Mouse (Mus musculus) CD8-positive naive resting alpha-beta T cell, adult 2 months (primary cell): ENCODE measurements around the gene Nol6.

Source experiments
- DNase-seq, 2 experiments: peaks; one replicate each; pipeline ENCODE4 v3.0.0; 2022; ENCODE audit warnings: low read depth in 2 of 2, low spot score in 2 of 2

The Nol6 gene

DNA sequence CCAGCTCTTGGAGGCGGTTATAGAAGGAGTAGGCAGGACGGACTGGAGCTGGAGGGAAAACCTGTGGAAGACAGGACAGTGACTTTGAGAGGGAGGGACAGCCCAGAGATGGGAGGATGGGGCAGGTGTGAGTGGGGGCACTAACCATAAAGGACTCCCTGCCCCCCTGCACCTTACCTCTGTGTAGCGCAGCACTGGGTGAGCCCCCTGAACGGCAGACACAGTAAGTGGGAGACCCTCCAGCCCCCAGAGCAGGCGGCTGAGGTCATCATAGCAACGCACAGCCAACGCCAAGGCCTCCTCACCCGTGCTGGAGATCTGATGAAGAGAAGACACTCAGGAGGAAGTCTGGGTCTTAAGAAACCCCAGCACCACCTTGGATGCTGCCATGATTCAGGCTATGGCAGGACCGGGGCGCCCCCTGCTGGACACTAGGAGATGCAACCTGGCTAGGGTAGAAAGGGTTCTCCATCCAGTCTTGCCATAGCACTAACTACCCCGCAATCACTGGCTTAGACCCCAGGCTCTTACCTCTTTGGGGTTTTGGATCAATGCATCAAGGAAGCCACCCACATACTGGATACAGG is 5.5 kb downstream of the Nol6 start:
- DNase-seq: peak; percentile 63 to 70

GRCm38 (mm10) chr4:41116817-41117216 is 7.4 kb downstream of the Nol6 start:
- no peak for DNase-seq

GRCm38 (mm10) chr4:41115793-41116192 is 8.5 kb downstream of the Nol6 start:
- no peak for DNase-seq

DNA sequence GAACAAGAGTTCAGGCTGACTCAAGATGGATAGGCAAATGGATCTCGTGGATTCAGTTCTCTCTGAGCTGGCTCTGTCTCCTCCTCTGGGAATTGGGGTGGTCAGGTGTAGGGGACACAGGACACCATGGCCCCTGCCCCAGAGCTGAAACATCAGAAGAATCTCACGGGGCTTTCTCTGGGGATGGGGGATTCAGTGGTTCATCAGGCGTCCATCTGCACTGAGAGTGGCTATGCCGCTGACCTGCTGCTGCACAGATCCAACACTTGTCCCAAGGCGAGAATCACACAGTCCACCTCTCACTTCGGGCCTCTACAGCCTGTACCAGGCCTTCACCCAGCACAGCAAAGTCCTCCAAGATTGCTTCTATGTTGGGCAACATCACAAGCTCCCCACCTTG is 9.2 kb downstream of the Nol6 start:
- DNase-seq: no peak

DNA sequence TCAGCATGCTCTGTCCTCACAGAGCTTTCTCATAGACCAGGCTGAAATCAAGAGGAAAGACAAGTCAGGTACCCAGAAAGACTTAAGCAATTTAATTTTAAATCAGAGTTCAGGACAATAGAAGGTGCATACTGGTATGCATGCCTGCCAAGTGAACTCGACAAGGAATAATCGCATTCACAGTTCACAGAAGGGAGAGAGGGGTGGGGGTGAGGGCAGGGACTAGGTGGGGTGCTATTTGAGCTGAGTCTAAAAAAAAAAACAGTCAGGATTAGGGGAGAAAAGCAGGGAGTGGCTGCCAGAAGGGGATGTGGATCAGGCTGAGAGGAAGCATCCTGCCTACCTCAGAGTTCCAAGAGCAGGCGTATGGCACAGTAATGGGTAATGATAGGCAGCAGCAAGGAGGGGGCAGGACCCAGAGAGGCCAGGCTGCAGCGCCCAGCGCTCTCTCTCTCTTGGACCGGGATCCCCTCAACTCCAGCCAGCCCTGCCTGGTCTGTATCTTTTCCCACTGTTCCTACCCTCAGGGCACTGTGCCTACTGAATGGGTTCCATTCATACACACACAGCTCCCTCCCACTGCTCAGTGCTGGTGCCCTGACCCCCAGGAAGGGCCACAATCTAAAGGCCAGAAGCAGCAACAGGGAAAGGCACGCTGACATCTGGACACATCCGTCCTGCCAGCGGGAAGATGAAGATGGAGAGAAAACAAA is 9.7 kb downstream of the Nol6 start:
- no peak for DNase-seq

- DNase-seq: no peak
These were observed 15.4 kb downstream of the Nol6 start for GRCm38 (mm10) chr4:41108717-41109425.

DNA sequence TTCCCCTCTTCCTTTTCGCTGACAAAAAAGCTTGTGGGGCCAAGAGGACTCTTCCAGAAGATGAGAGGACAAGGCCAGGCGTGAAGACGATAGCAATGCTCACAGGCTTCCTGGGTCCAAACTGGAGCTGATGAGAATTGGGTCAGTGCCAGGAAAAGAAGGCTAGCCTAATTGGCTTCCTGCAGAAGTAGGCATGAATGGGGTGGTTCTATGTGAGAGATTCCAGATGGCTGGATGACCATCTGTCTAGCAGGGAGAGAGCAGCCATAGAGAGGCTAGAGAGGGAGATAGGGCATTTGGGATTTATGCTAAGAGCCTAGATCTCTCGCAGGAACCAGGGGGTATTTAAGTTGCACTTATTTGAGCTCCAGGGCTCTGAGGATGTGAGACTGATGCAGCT is 16.8 kb downstream of the Nol6 start:
- no peak for DNase-seq

DNA sequence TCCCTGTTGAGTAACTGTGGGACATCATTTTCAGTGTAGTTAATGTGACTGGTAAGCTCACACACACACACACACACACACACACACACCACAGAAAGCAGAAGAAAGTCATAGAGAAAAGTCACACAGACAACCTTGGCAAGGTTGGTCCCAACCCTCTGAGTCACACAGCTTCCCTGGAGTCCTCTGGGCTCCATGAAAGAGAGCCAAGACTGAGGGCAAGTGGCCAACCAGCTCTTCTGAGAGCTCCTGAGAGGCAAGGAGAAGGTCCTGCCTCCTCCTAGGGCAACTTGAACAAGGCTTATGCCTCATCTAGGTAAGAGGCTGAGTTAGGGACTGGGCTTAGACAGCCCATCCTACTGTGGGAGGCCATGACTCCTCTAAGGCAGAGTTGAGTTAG is 21.4 kb downstream of the Nol6 start:
- DNase-seq: no peak

DNA sequence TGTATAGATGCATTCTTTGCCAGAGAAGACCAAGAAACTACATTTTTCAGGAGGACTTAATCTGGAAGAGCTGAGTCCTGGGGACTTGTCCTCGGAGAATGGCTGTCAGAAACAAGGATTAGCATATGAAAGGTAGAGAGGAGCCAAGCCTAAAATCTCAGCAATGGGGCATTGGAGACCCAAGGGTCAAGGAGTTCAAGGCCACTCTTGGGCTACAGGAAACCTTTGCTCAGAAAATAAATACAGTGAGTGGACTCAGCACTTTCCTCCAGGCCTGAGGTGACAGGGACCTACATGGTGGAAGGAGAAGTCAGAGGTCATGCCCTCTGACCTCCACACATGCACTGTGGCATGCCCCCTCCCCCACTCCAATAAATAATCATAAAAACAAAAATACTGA is 23.3 kb downstream of the Nol6 start:
- no peak for DNase-seq

GRCm38 (mm10) chr4:41098577-41098951 is 25.7 kb downstream of the Nol6 start:
- DNase-seq: no peak

DNA sequence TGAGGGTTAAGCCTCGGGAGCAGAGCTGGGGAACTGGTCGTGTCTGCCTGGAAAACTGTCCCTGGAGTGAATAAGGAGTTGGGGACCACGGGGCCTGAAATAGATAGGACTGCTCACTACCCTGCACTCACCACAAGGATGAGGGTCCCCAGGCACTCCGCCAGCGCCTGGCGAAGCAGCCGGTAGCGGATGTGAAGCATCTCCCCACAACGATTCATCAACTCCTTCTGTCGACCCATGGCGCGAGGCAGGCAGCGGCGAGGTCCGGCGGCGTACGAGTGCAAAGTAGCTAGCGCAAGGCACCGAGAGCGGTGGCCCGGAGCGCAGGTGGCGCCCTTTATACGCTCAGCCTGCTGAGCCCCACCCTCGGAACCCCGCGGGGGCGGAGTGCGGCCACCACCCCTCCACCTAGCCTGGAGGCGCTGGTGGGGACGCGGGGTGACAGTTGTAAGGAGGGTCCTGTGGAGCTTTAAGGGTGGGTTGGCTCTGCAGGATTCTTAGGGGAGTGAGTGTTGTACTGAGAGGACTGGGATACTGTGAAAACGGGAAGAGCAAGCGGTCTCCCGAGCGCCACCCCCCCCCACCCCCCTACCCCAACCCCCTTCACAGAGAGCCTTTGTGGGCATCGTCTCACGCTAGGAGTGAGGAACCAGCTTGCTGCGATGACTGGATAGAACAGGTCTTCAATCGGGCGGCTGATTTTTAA is 26.2 kb downstream of the Nol6 start, which contains the start of gene Aqp3:
Gene Aqp3 (minus strand): TSS at position 313 of the 706 bp plus-strand sequence.
- DNase-seq: peak; percentile 44 to 62

- no peak for DNase-seq
These were observed 26.9 kb downstream of the Nol6 start for GRCm38 (mm10) chr4:41097381-41097780.

- DNase-seq: no peak
These were observed 27.5 kb downstream of the Nol6 start for GRCm38 (mm10) chr4:41096794-41097193.

- no peak for DNase-seq
These were observed 28.1 kb downstream of the Nol6 start for GRCm38 (mm10) chr4:41096169-41096568.

DNA sequence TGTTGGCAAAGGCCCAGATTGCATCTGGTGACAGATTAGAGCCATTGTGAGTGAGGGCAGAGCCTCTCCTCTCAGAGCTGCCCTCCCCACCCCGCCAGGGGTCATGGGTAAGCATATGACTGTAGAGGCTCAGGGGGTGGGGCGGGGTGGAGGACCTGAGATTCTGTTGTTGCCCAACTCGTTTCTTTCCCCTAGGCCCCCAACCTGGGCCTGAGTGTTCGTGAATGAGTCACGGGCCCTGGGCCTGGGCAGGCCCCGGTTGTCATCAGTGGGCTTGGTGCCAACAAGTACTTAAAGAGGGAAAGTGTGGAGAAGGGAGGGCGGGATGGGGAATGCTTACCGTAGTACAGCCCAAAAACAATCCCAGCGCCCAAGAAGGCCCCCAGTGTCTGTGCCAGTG is 29.9 kb downstream of the Nol6 start:
- DNase-seq: no peak

GRCm38 (mm10) chr4:41092958-41093357 is 31.3 kb downstream of the Nol6 start:
- DNase-seq: no peak

DNA sequence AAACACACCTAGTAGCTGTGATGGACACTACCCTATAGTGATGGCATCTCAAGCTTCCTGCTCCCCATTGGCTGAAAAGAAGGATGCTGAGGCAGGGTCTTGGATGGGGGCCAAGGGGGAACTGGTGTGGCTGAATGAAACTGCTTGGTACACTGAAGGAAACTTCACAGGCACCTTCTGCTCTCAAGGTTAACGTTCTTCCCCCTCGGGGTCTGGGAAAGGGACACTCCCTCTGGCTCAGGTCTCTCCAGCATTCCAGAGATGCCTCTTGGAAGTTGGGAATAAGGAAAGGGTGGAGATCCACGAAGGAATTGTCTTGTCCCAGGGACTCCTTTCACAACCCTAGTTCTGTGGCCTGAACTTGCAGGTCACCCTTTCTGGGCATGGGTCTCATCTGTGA is 32.9 kb downstream of the Nol6 start:
- DNase-seq: no peak

DNA sequence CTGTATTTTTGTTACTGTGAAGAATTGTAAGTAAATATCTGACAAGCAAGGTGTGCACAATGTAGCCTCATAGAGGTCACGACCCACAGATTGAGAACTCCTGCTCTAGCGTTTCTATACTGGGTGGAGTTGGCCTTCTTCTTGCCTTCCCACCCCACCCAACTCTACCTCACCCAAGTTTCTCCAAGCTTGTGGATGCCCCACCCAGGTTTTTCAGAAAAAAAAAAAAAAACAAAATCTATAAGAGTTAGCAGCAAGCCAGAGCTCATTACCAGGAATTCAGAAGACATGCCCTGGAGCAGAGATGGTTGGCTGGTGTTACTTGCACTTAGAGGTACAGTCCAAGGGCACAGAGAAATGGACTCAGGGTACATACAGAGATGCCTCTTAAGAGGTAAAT is 34.5 kb downstream of the Nol6 start:
- no peak for DNase-seq

- DNase-seq: no peak
These were observed 35.1 kb downstream of the Nol6 start for GRCm38 (mm10) chr4:41089189-41089588.

- DNase-seq: no peak
These were observed 36.6 kb downstream of the Nol6 start for GRCm38 (mm10) chr4:41087459-41088298.

GRCm38 (mm10) chr4:41086947-41087346 is 37.3 kb downstream of the Nol6 start:
- no peak for DNase-seq
